Mouse (Mus musculus): ENCODE results near the gene Vmn1r32.

Gene Vmn1r32

GRCm38 (mm10) chr6:66559996-66560395, at the start of gene Vmn1r32:
Gene Vmn1r32 (minus strand): TSS chr6:66560096.
- no peak for DNase-seq (ENCODE audit: low spot score)

GRCm38 (mm10) chr6:66595804-66596203, 35.9 kb upstream of the Vmn1r32 start:
- no peak for DNase-seq (ENCODE audit: low spot score)

- DNase-seq (ENCODE audit: low spot score), result peak; percentile 35
These were observed 23.9 kb downstream of the Vmn1r32 start for GRCm38 (mm10) chr6:66535966-66536365.

DNA sequence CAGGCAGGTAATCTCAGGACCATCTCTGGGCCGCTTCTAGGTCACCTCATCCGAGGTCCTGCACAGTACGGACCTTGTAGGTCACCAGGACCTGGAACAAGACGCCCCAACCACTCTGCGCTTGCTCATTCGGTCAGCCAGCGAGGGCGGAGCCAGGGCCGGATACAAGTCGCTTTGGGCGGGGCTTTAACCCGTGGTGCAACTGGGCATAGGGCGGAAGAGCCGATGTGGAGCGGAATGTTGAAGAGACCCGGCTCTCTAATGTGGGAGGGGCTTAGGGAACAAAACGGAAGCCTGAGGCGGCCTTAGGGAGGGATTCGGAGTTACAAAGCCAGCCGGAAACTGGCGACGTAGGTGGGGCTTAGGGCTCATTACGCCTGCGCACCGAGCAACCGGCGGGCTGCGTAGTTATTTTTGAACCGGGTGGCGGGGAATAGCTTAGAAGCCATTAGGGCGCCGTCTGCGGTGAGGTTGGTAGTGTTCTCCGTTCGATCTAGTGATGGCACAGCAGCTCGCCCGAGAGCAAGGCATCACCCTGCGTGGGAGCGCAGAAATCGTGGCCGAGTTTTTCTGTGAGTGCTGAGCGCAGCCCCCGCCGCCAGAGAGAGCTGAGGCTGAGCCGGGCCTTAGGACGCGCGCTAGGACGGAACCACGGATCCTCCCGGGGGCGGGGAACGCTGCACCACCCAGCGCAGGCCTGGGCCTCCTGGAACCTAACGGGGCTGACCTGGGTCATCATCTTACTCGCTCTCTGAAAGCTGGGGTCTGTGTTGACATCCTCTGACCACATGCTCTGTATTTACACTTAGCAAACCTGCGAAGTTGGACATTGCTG, 24.7 kb downstream of the Vmn1r32 start, which contains the start of gene Mad2l1:
Mad2l1 (plus strand) TSS at position 363 of the 835 bp plus-strand sequence.
- DNase-seq (ENCODE audit: low spot score), result peak; percentile 100

DNA sequence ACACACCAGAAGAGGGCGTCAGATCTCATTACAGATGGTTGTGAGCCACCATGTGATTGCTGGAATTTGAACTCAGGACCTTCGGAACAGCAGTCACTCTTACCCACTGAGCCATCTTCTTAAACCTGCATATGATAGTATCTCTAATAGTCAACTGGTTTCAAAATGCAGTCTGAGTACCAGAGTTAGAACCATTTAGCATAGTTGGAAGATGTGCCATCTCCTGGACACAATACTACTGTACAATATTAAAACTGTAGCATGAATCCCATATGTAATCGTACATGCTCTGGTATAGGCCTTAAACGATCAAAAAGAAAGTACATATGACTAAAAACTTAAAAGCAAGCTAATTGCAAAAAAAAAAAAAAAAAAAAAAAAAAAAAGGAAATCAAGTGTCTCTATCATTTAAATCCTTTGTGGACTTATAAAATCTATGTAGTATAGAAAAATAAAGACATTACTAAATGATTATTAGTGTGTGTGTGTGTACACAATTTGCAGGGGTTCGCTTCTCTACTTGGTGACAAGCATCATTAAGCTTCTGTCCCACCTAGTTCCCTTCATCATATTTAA, 25.4 kb downstream of the Vmn1r32 start:
- peak; percentile 64 for DNase-seq (ENCODE audit: low spot score)

- DNase-seq (ENCODE audit: low spot score), result peak; percentile 78
These were observed 26.7 kb downstream of the Vmn1r32 start for GRCm38 (mm10) chr6:66533241-66533640.

DNA sequence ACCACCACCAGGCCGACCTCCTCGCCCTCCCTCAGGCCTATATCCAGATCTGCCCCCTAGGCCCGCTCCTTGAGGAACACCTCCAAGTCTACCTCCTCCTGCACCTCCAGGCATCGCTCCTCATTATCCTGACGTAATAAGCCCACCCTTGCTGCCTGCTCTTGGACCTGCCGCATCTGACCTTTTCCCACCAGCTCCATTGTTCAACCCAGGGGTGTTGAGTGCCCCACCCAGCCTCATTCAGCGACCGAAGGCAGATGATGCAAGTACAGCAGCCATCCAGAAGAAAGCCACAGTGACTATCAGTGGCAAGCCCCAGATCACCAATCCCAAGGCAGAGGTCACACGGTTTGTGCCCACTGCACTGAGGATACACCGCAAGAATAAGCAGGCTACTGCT, 31.5 kb downstream of the Vmn1r32 start:
- DNase-seq (ENCODE audit: low spot score), result no peak

- DNase-seq (ENCODE audit: low spot score), result no peak
These were observed 43.5 kb downstream of the Vmn1r32 start for GRCm38 (mm10) chr6:66516368-66516767.
